15 mouse cellular contexts compared by ENCODE assay signal in genomic region chr1:43877704-43878103, GRCm38 (mm10).
"Had no signal": no experiment of that assay in that cellular context is flagged by ENCODE, and none has a peak within 500 bp of the region (broad histone marks: within the 10 kb centered on the region; RNA-seq: fewer than 3 reads in every experiment).

No protein-coding gene starts in this region.

- H3K4me2 ChIP-seq: lung, embryonic 14.5 days; midbrain, embryonic 11.5 days; midbrain, embryonic 13.5 days; midbrain, embryonic 15.5 days; neural tube, embryonic 12.5 days; stomach, embryonic 15.5 days had no signal

- H3K27me3 ChIP-seq: midbrain, embryonic 13.5 days; midbrain, embryonic 15.5 days; neural tube, embryonic 12.5 days; stomach, embryonic 15.5 days had no signal

- H3K4me3 ChIP-seq: megakaryocyte, embryonic 14.5 days; midbrain, embryonic 13.5 days; midbrain, embryonic 15.5 days; neural tube, embryonic 12.5 days; stomach, embryonic 15.5 days had no signal

- H3K27ac ChIP-seq: midbrain, embryonic 13.5 days; midbrain, embryonic 15.5 days; neural tube, embryonic 12.5 days; stomach, embryonic 15.5 days; stomach, postnatal 0 days had no signal

- H3K36me3 ChIP-seq: midbrain, embryonic 13.5 days; midbrain, embryonic 15.5 days; neural tube, embryonic 12.5 days; stomach, embryonic 15.5 days had no signal

- ATAC-seq: midbrain, embryonic 13.5 days; midbrain, embryonic 15.5 days had no signal

- DNase-seq: lung, adult 18-20 months; lung, embryonic 14.5 days; lung, postnatal 10 days; lung, postnatal 4 days; right cerebral cortex, postnatal 14 days; thymus, adult 2 months; thymus, postnatal 25 days; thymus, postnatal 4 days had no signal

- H3K9ac ChIP-seq: lung, embryonic 14.5 days; midbrain, embryonic 13.5 days; midbrain, embryonic 15.5 days; neural tube, embryonic 12.5 days; stomach, embryonic 15.5 days had no signal

- H3K4me1 ChIP-seq: megakaryocyte, embryonic 14.5 days; midbrain, embryonic 15.5 days; neural tube, embryonic 12.5 days; stomach, embryonic 15.5 days had no signal

- H3K9me3 ChIP-seq: midbrain, embryonic 13.5 days; midbrain, embryonic 15.5 days; neural tube, embryonic 12.5 days; stomach, embryonic 15.5 days had no signal
